Mouse (Mus musculus) lung, adult 2 months (tissue): Measurements from ENCODE around the gene Sgpp2.

Experiments used
- CTCF ChIP-seq: fragments of 200-500 bp; IDR thresholded peaks from 2 replicates; pipeline ENCODE4 v1.5.1; 2011; ENCODE audit warnings: mild to moderate bottlenecking, low read length, control low read depth; ENCODE audit not compliant: insufficient read depth
- POLR2A ChIP-seq: fragments of 200-500 bp; IDR thresholded peaks from 2 replicates; pipeline ENCODE4 v1.6.1; 2011; ENCODE audit warnings: low read depth, mild to moderate bottlenecking, control low read depth, low read length, borderline replicate concordance; ENCODE audit errors: extremely low read depth

GRCm38 (mm10) chr1:78396320-78396913, 86.3 kb downstream of the Sgpp2 start:
- no peak for TF ChIP-seq CTCF
- TF ChIP-seq POLR2A, result no peak
